Mouse (Mus musculus): ENCODE measurements around the gene Bcl6. TPM values are rescaled to one million over a fixed set of nuclear protein-coding genes. Genes with fewer than 3 reads are reported as not detected.

The Bcl6 gene
- polyA plus RNA-seq, 1 experiment from 2014 or later, result 3.4 TPM

- Histone ChIP-seq H3K27me3 (no peaks in the 10 kb centered on the region), H3K9ac (no peak overlapping the region), H3K27ac (replicated peaks) (0 out of 2 replicates have a peak overlapping the region, but pooled peaks have one; percentile 30), H3K4me2 (replicated peaks) (no peak overlapping the region), H3K4me3 (replicated peaks) (no peak overlapping the region), H3K4me1 (peaks cover 14% of the 10 kb centered on the region), H3K9me3 (replicated peaks) (no peaks in the 10 kb centered on the region), H3K36me3 (peaks cover 70% of the 10 kb centered on the region)
- WGBS, result 52% methylated on average over 14 of the region's 14 CpGs
- no peak for ATAC-seq (ENCODE audit: insufficient number of reproducible peaks, low FRiP score, low TSS enrichment, low read depth)
Observed at GRCm38 (mm10) chr16:23969919-23970318, 18.7 kb downstream of the Bcl6 start.

- Histone ChIP-seq H3K4me2 (replicated peaks) (no peak overlapping the region), H3K27me3 (no peaks in the 10 kb centered on the region), H3K4me1 (peaks cover 23% of the 10 kb centered on the region), H3K4me3 (replicated peaks) (no peak overlapping the region), H3K27ac (replicated peaks) (peak overlapping the region; percentile 30; the same call in 1 of the 2 replicates), H3K9ac (no peak overlapping the region), H3K36me3 (peaks cover 60% of the 10 kb centered on the region), H3K9me3 (replicated peaks) (no peaks in the 10 kb centered on the region)
- peak; percentile 17; the same call in 1 of the 2 replicates for ATAC-seq (ENCODE audit: insufficient number of reproducible peaks, low FRiP score, low TSS enrichment, low read depth)
- 40% methylated on average over 4 of the region's 4 CpGs for WGBS
Observed at GRCm38 (mm10) chr16:23968888-23969287, 19.8 kb downstream of the Bcl6 start.

- Histone ChIP-seq H3K36me3 (peaks cover 48% of the 10 kb centered on the region), H3K4me3 (replicated peaks) (no peak overlapping the region), H3K27me3 (no peaks in the 10 kb centered on the region), H3K9me3 (replicated peaks) (no peaks in the 10 kb centered on the region), H3K4me2 (replicated peaks) (no peak overlapping the region), H3K4me1 (peaks cover 26% of the 10 kb centered on the region), H3K9ac (no peak overlapping the region), H3K27ac (replicated peaks) (no peak overlapping the region)
- WGBS, result 86% methylated on average over 7 of the region's 7 CpGs
- ATAC-seq (ENCODE audit: insufficient number of reproducible peaks, low FRiP score, low TSS enrichment, low read depth), result no peak
Observed at GRCm38 (mm10) chr16:23967301-23967700, 21.4 kb downstream of the Bcl6 start.

GRCm38 (mm10) chr16:23966066-23966465, 22.6 kb downstream of the Bcl6 start:
- Histone ChIP-seq H3K27ac (replicated peaks) (no peak overlapping the region), H3K9me3 (replicated peaks) (no peaks in the 10 kb centered on the region), H3K4me1 (peaks cover 26% of the 10 kb centered on the region), H3K4me2 (replicated peaks) (no peak overlapping the region), H3K9ac (no peak overlapping the region), H3K4me3 (replicated peaks) (no peak overlapping the region), H3K27me3 (no peaks in the 10 kb centered on the region), H3K36me3 (peaks cover 40% of the 10 kb centered on the region)
- WGBS, result 91% methylated on average over 14 of the region's 14 CpGs
- ATAC-seq (ENCODE audit: insufficient number of reproducible peaks, low FRiP score, low TSS enrichment, low read depth), result no peak

GRCm38 (mm10) chr16:23964706-23965367, 23.8 kb downstream of the Bcl6 start:
- peaks cover 37% of the 10 kb centered on the region for H3K36me3 ChIP-seq
- WGBS, result 55% methylated on average over 14 of the region's 14 CpGs
- no peaks in the 10 kb centered on the region for H3K27me3 ChIP-seq
- no peak overlapping the region for H3K4me2 ChIP-seq (replicated peaks)
- no peak overlapping the region for H3K27ac ChIP-seq (replicated peaks)
- no peaks in the 10 kb centered on the region for H3K9me3 ChIP-seq (replicated peaks)
- H3K4me1 ChIP-seq, result peaks cover 21% of the 10 kb centered on the region
- H3K4me3 ChIP-seq (replicated peaks), result no peak overlapping the region
- no peak for ATAC-seq (ENCODE audit: insufficient number of reproducible peaks, low FRiP score, low TSS enrichment, low read depth)
- no peak overlapping the region for H3K9ac ChIP-seq

GRCm38 (mm10) chr16:23963896-23964668, 24.6 kb downstream of the Bcl6 start:
- no peak for ATAC-seq (ENCODE audit: insufficient number of reproducible peaks, low FRiP score, low TSS enrichment, low read depth)
- no peaks in the 10 kb centered on the region for H3K27me3 ChIP-seq
- no peak overlapping the region for H3K4me3 ChIP-seq (replicated peaks)
- H3K9me3 ChIP-seq (replicated peaks), result no peaks in the 10 kb centered on the region
- H3K9ac ChIP-seq, result no peak overlapping the region
- H3K27ac ChIP-seq (replicated peaks), result no peak overlapping the region
- no peak overlapping the region for H3K4me2 ChIP-seq (replicated peaks)
- peaks cover 13% of the 10 kb centered on the region for H3K4me1 ChIP-seq
- peaks cover 34% of the 10 kb centered on the region for H3K36me3 ChIP-seq
- WGBS, result 50% methylated on average over 22 of the region's 22 CpGs

GRCm38 (mm10) chr16:23962401-23962800, 26.3 kb downstream of the Bcl6 start:
- ATAC-seq (ENCODE audit: insufficient number of reproducible peaks, low FRiP score, low TSS enrichment, low read depth), result no peak
- no peak overlapping the region for H3K9ac ChIP-seq
- H3K27ac ChIP-seq (replicated peaks), result no peak overlapping the region
- H3K4me2 ChIP-seq (replicated peaks), result no peak overlapping the region
- peaks cover 12% of the 10 kb centered on the region; the same call in 1 of the 2 replicates for H3K4me1 ChIP-seq
- H3K27me3 ChIP-seq, result no peaks in the 10 kb centered on the region
- H3K9me3 ChIP-seq (replicated peaks), result no peaks in the 10 kb centered on the region
- WGBS, result 83% methylated on average over 2 of the region's 2 CpGs
- H3K36me3 ChIP-seq, result peaks cover 18% of the 10 kb centered on the region
- no peak overlapping the region for H3K4me3 ChIP-seq (replicated peaks)

- H3K4me3 ChIP-seq (replicated peaks), result no peak overlapping the region
- no peak for ATAC-seq (ENCODE audit: insufficient number of reproducible peaks, low FRiP score, low TSS enrichment, low read depth)
- H3K4me1 ChIP-seq, result 0 out of 2 replicates have a peak, but pooled peaks cover 4% of the 10 kb centered on the region
- no peak overlapping the region for H3K4me2 ChIP-seq (replicated peaks)
- no peak overlapping the region for H3K9ac ChIP-seq
- no peaks in the 10 kb centered on the region for H3K9me3 ChIP-seq (replicated peaks)
- no peaks in the 10 kb centered on the region for H3K27me3 ChIP-seq
- no peak overlapping the region for H3K27ac ChIP-seq (replicated peaks)
- no peaks in the 10 kb centered on the region for H3K36me3 ChIP-seq
Observed at GRCm38 (mm10) chr16:23958938-23959337, 29.7 kb downstream of the Bcl6 start.

GRCm38 (mm10) chr16:23953959-23954260, 34.7 kb downstream of the Bcl6 start:
- WGBS, result 28% methylated on average over 1 of the region's 1 CpGs
- no peak overlapping the region for H3K9ac ChIP-seq
- ATAC-seq (ENCODE audit: insufficient number of reproducible peaks, low FRiP score, low TSS enrichment, low read depth), result no peak
- no peak overlapping the region for H3K27ac ChIP-seq (replicated peaks)
- H3K9me3 ChIP-seq (replicated peaks), result no peaks in the 10 kb centered on the region
- no peaks in the 10 kb centered on the region for H3K27me3 ChIP-seq
- no peak overlapping the region for H3K4me3 ChIP-seq (replicated peaks)
- H3K4me2 ChIP-seq (replicated peaks), result no peak overlapping the region
- no peaks in the 10 kb centered on the region for H3K36me3 ChIP-seq
- no peaks in the 10 kb centered on the region for H3K4me1 ChIP-seq

- H3K9ac ChIP-seq, result no peak overlapping the region
- no peak overlapping the region for H3K27ac ChIP-seq (replicated peaks)
- no peak overlapping the region for H3K4me2 ChIP-seq (replicated peaks)
- H3K4me3 ChIP-seq (replicated peaks), result no peak overlapping the region
- no peaks in the 10 kb centered on the region for H3K4me1 ChIP-seq
- no peaks in the 10 kb centered on the region for H3K27me3 ChIP-seq
- 40% methylated on average over 11 of the region's 11 CpGs for WGBS
- no peaks in the 10 kb centered on the region for H3K9me3 ChIP-seq (replicated peaks)
- ATAC-seq (ENCODE audit: insufficient number of reproducible peaks, low FRiP score, low TSS enrichment, low read depth), result no peak
- no peaks in the 10 kb centered on the region for H3K36me3 ChIP-seq
Observed at GRCm38 (mm10) chr16:23953189-23953958, 35.3 kb downstream of the Bcl6 start.

GRCm38 (mm10) chr16:23952101-23952727, 36.4 kb downstream of the Bcl6 start:
- no peak overlapping the region for H3K4me3 ChIP-seq (replicated peaks)
- no peaks in the 10 kb centered on the region for H3K27me3 ChIP-seq
- H3K9ac ChIP-seq, result no peak overlapping the region
- no peak overlapping the region for H3K27ac ChIP-seq (replicated peaks)
- no peaks in the 10 kb centered on the region for H3K4me1 ChIP-seq
- H3K36me3 ChIP-seq, result no peaks in the 10 kb centered on the region
- WGBS, result 70% methylated on average over 4 of the region's 4 CpGs
- H3K9me3 ChIP-seq (replicated peaks), result no peaks in the 10 kb centered on the region
- ATAC-seq (ENCODE audit: insufficient number of reproducible peaks, low FRiP score, low TSS enrichment, low read depth), result no peak
- no peak overlapping the region for H3K4me2 ChIP-seq (replicated peaks)

Data from embryonic facial prominence, embryonic 15.5 days (tissue).